Mouse (Mus musculus): ENCODE measurements around the gene Hspa12a. TPM values are rescaled to one million over a fixed set of nuclear protein-coding genes. Genes with fewer than 3 reads are reported as not detected.

Hspa12a gene
- polyA plus RNA-seq, 1 experiment from 2014 or later: 5.6 TPM

GRCm38 (mm10) chr19:58806364-58806763, 137.1 kb downstream of the Hspa12a start:
- Histone ChIP-seq H3K27me3 (replicated peaks) (no peaks in the 10 kb centered on the region), H3K4me2 (replicated peaks) (no peak overlapping the region), H3K4me1 (replicated peaks) (no peaks in the 10 kb centered on the region), H3K9ac (no peak overlapping the region), H3K36me3 (no peaks in the 10 kb centered on the region), H3K27ac (no peak overlapping the region), H3K4me3 (replicated peaks) (no peak overlapping the region), H3K9me3 (no peaks in the 10 kb centered on the region)
- 3% methylated on average over 3 of the region's 3 CpGs for WGBS
- peak; percentile 78 for ATAC-seq

- Histone ChIP-seq H3K4me3 (replicated peaks) (no peak overlapping the region), H3K27ac (no peak overlapping the region), H3K9me3 (no peaks in the 10 kb centered on the region), H3K4me2 (replicated peaks) (no peak overlapping the region), H3K27me3 (replicated peaks) (no peaks in the 10 kb centered on the region), H3K36me3 (no peaks in the 10 kb centered on the region), H3K4me1 (replicated peaks) (no peaks in the 10 kb centered on the region), H3K9ac (no peak overlapping the region)
- no peak for ATAC-seq
- WGBS: 89% methylated on average over 9 of the region's 9 CpGs
These were observed 138.2 kb downstream of the Hspa12a start for GRCm38 (mm10) chr19:58805191-58805779.

- ATAC-seq: no peak
- H3K4me3 ChIP-seq (replicated peaks): no peak overlapping the region
These were observed 148.3 kb downstream of the Hspa12a start for GRCm38 (mm10) chr19:58795114-58795669.

GRCm38 (mm10) chr19:58794284-58794683, 149.2 kb downstream of the Hspa12a start, which contains the start of gene 1700019N19Rik:
Gene 1700019N19Rik (minus strand): TSS chr19:58794461.
- whole genome bisulfite sequencing: 47% methylated on average over 10 of the region's 10 CpGs
- 0 out of 2 replicates have a peak, but pooled peaks have one; percentile 39 for ATAC-seq

More at GRCm38 (mm10) chr19:58795114-58795669, 148.3 kb downstream of the Hspa12a start:
- Histone ChIP-seq H3K27me3 (replicated peaks) (no peaks in the 10 kb centered on the region), H3K4me1 (replicated peaks) (no peaks in the 10 kb centered on the region), H3K27ac (no peak overlapping the region), H3K9ac (no peak overlapping the region), H3K4me2 (replicated peaks) (no peak overlapping the region), H3K36me3 (no peaks in the 10 kb centered on the region), H3K9me3 (no peaks in the 10 kb centered on the region)
- 70% methylated on average over 12 of the region's 12 CpGs for WGBS

GRCm38 (mm10) chr19:58789194-58789593, 154.3 kb downstream of the Hspa12a start:
- Histone ChIP-seq H3K9ac (no peak overlapping the region), H3K27ac (no peak overlapping the region), H3K4me1 (replicated peaks) (no peaks in the 10 kb centered on the region), H3K27me3 (replicated peaks) (no peaks in the 10 kb centered on the region), H3K9me3 (no peaks in the 10 kb centered on the region), H3K4me3 (replicated peaks) (no peak overlapping the region), H3K36me3 (no peaks in the 10 kb centered on the region), H3K4me2 (replicated peaks) (no peak overlapping the region)
- ATAC-seq: no peak
- WGBS: 80% methylated on average over 11 of the region's 11 CpGs

More at GRCm38 (mm10) chr19:58794284-58794683, 149.2 kb downstream of the Hspa12a start, which contains the start of gene 1700019N19Rik:
- no peaks in the 10 kb centered on the region for H3K36me3 ChIP-seq
- H3K27me3 ChIP-seq (replicated peaks): no peaks in the 10 kb centered on the region
- no peak within 1 kb of the TSS for H3K27ac ChIP-seq
- H3K4me3 ChIP-seq (replicated peaks): no peak within 1 kb of the TSS
- no peaks in the 10 kb centered on the region for H3K4me1 ChIP-seq (replicated peaks)
- no peaks in the 10 kb centered on the region for H3K9me3 ChIP-seq
- H3K4me2 ChIP-seq (replicated peaks): no peak within 1 kb of the TSS
- H3K9ac ChIP-seq: no peak within 1 kb of the TSS

GRCm38 (mm10) chr19:58783938-58784337, 159.5 kb downstream of the Hspa12a start:
- no peaks in the 10 kb centered on the region for H3K36me3 ChIP-seq
- no peak for ATAC-seq
- no peaks in the 10 kb centered on the region for H3K9me3 ChIP-seq
- no peaks in the 10 kb centered on the region for H3K4me1 ChIP-seq (replicated peaks)
- no peak overlapping the region for H3K9ac ChIP-seq
- H3K4me3 ChIP-seq (replicated peaks): no peak overlapping the region
- no peaks in the 10 kb centered on the region for H3K27me3 ChIP-seq (replicated peaks)
- no peak overlapping the region for H3K27ac ChIP-seq
- WGBS: 49% methylated on average over 7 of the region's 7 CpGs
- no peak overlapping the region for H3K4me2 ChIP-seq (replicated peaks)

- no peak for ATAC-seq
- no peak overlapping the region for H3K4me3 ChIP-seq (replicated peaks)
- H3K4me1 ChIP-seq (replicated peaks): no peaks in the 10 kb centered on the region
- no peak overlapping the region for H3K4me2 ChIP-seq (replicated peaks)
- H3K36me3 ChIP-seq: no peaks in the 10 kb centered on the region
- H3K9me3 ChIP-seq: no peaks in the 10 kb centered on the region
- no peak overlapping the region for H3K27ac ChIP-seq
- 76% methylated on average over 4 of the region's 4 CpGs for WGBS
- H3K9ac ChIP-seq: no peak overlapping the region
- H3K27me3 ChIP-seq (replicated peaks): no peaks in the 10 kb centered on the region
These were observed 161.9 kb downstream of the Hspa12a start for GRCm38 (mm10) chr19:58781566-58781965.

- H3K4me2 ChIP-seq (replicated peaks): no peak overlapping the region
- H3K27ac ChIP-seq: no peak overlapping the region
- H3K36me3 ChIP-seq: no peaks in the 10 kb centered on the region
- H3K9me3 ChIP-seq: no peaks in the 10 kb centered on the region
- no peak for ATAC-seq
- H3K9ac ChIP-seq: no peak overlapping the region
- no peaks in the 10 kb centered on the region for H3K27me3 ChIP-seq (replicated peaks)
- H3K4me3 ChIP-seq (replicated peaks): no peak overlapping the region
- no peaks in the 10 kb centered on the region for H3K4me1 ChIP-seq (replicated peaks)
- 59% methylated on average over 5 of the region's 5 CpGs for WGBS
These were observed 167.0 kb downstream of the Hspa12a start for GRCm38 (mm10) chr19:58776461-58776860.

- 94% methylated on average over 6 of the region's 6 CpGs for WGBS
- Histone ChIP-seq H3K36me3 (no peaks in the 10 kb centered on the region), H3K27ac (no peak overlapping the region), H3K9me3 (no peaks in the 10 kb centered on the region), H3K4me1 (replicated peaks) (peaks cover 8% of the 10 kb centered on the region), H3K27me3 (replicated peaks) (no peaks in the 10 kb centered on the region), H3K4me3 (replicated peaks) (no peak overlapping the region), H3K4me2 (replicated peaks) (no peak overlapping the region), H3K9ac (no peak overlapping the region)
- no peak for ATAC-seq
These were observed 176.1 kb downstream of the Hspa12a start for GRCm38 (mm10) chr19:58767329-58767728.

- H3K9me3 ChIP-seq: no peaks in the 10 kb centered on the region
- H3K9ac ChIP-seq: no peak overlapping the region
- ATAC-seq: peak; percentile 35
- no peak overlapping the region for H3K4me3 ChIP-seq (replicated peaks)
- no peak overlapping the region for H3K27ac ChIP-seq
- H3K4me1 ChIP-seq (replicated peaks): peaks cover 15% of the 10 kb centered on the region
- no peak overlapping the region; the same call in 1 of the 2 replicates for H3K4me2 ChIP-seq (replicated peaks)
- H3K36me3 ChIP-seq: no peaks in the 10 kb centered on the region
- 14% methylated on average over 12 of the region's 12 CpGs for WGBS
- no peaks in the 10 kb centered on the region for H3K27me3 ChIP-seq (replicated peaks)
These were observed 180.5 kb downstream of the Hspa12a start for GRCm38 (mm10) chr19:58762848-58763541.

GRCm38 (mm10) chr19:58762316-58762715, 181.1 kb downstream of the Hspa12a start:
- H3K4me1 ChIP-seq (replicated peaks): peaks cover 15% of the 10 kb centered on the region
- ATAC-seq: no peak
- no peak overlapping the region for H3K27ac ChIP-seq
- no peak overlapping the region for H3K4me2 ChIP-seq (replicated peaks)
- no peaks in the 10 kb centered on the region for H3K27me3 ChIP-seq (replicated peaks)
- 47% methylated on average over 6 of the region's 6 CpGs for WGBS
- no peak overlapping the region for H3K4me3 ChIP-seq (replicated peaks)
- H3K9me3 ChIP-seq: no peaks in the 10 kb centered on the region
- no peak overlapping the region for H3K9ac ChIP-seq
- H3K36me3 ChIP-seq: no peaks in the 10 kb centered on the region

GRCm38 (mm10) chr19:58759423-58759822, 184.0 kb downstream of the Hspa12a start, which contains the start of gene Pnliprp2:
Gene Pnliprp2 (plus strand): TSS chr19:58759719.
- Histone ChIP-seq H3K4me1 (replicated peaks) (peaks cover 15% of the 10 kb centered on the region), H3K27me3 (replicated peaks) (no peaks in the 10 kb centered on the region), H3K27ac (peak within 1 kb of the TSS; percentile 54; the same call in 1 of the 2 replicates), H3K4me3 (replicated peaks) (no peak within 1 kb of the TSS), H3K36me3 (no peaks in the 10 kb centered on the region), H3K9me3 (no peaks in the 10 kb centered on the region), H3K4me2 (replicated peaks) (no peak within 1 kb of the TSS), H3K9ac (no peak within 1 kb of the TSS)
- WGBS: 38% methylated on average over 9 of the region's 9 CpGs
- ATAC-seq: peak; percentile 98

Data from intestine, embryonic 15.5 days (tissue).